Comparison of ENCODE assay signal across 7 mouse cellular contexts in the genomic region with DNA sequence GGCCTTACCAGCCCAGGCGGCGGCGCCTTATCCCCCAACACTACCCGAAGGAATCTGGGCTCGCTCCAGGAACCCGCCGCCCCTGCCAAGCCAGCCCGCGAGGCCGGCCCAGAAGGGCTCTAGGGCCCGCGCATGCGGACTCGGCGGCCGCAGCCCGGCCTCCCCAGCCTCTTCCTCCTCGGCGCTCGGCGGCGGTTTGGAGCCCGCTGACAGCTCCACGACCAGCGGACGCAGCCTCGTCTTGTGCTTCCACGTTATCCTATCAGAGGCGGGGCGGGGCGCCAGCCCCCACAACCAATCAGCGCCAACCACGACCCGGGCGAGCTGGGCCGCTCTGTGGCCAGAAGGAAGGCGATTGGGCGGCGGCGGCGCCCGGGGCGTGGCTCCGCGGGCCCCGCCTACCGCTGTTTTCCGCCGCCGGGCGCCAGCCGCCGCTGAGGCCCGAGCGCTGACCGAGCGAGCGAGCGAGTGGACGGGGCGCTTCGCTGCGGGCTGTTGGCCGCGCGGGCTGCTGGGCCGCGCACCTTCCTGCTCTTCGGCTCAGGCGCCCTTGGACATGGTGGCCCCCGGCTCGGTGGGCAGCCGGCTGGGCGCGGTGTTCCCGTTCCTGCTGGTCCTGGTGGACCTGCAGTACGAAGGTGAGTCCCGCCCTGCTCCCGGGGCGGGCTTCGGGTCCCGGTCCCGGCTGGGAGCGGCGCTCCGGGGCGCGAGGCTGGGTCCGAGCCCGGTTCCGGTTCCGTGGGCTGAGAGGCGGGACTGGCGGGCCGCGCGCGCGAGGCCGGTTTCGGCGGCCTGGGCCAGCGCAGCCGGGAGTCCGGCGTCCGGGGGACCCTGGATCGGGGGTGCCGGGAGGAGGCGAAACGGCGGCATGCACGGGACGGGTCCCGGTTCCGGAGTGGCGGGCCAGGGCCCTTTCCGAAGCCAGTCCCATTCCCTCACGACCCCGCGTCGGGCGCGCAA. TPM values are rescaled to one million over a fixed set of nuclear protein-coding genes. Genes with fewer than 3 reads are reported as not detected.
A peak's percentile ranks its signal among the peaks of the same experiment; 100 is the strongest.
DNase-seq lines count a peak whose midpoint lies in the region; ATAC-seq lines count a peak whose summit lies in the region.

Gene Dnajc3, plus strand, starts transcription at position 444 of the 960 bp plus-strand sequence.

- H3K36me3 ChIP-seq in embryonic facial prominence, embryonic 12.5 days = no peaks in the 10 kb centered on the region
- no peaks in the 10 kb centered on the region for H3K36me3 ChIP-seq in limb, embryonic 11.5 days (ENCODE audit: control insufficient read depth, insufficient read depth, low read length)
- no peaks in the 10 kb centered on the region for H3K36me3 ChIP-seq in midbrain, embryonic 14.5 days (ENCODE audit: control insufficient read depth, insufficient read depth, low read length)

- ATAC-seq in embryonic facial prominence, embryonic 12.5 days (ENCODE audit: insufficient number of reproducible peaks, insufficient read depth, low FRiP score, low TSS enrichment) = peak; percentile 99
- ATAC-seq in limb, embryonic 11.5 days (ENCODE audit: insufficient number of reproducible peaks, low FRiP score, low TSS enrichment, low read depth) = peak; percentile 100
- ATAC-seq in midbrain, embryonic 14.5 days (ENCODE audit: low FRiP score, low TSS enrichment) = peak; percentile 100

- DNase-seq in adrenal gland, postnatal 25 days = peak; percentile 100
- DNase-seq in heart, adult 11 months = peak; percentile 100
- peak; percentile 99 for DNase-seq in kidney, adult 18-20 months
- peak; percentile 99 for DNase-seq in limb, embryonic 11.5 days (ENCODE audit: low spot score)
- peak; percentile 99 for DNase-seq in midbrain, embryonic 14.5 days
- peak; percentile 98 to 99 for DNase-seq in spleen, adult 18-20 months

- H3K4me3 ChIP-seq in embryonic facial prominence, embryonic 12.5 days = peak within 1 kb of the TSS; percentile 92
- peak within 1 kb of the TSS; percentile 92 for H3K4me3 ChIP-seq in limb, embryonic 11.5 days (ENCODE audit: low read depth, low read length)
- peak within 1 kb of the TSS; percentile 99 for H3K4me3 ChIP-seq in midbrain, embryonic 14.5 days (replicated peaks; ENCODE audit: low read depth, low read length)

- peak within 1 kb of the TSS; percentile 85 for H3K27ac ChIP-seq in embryonic facial prominence, embryonic 12.5 days
- H3K27ac ChIP-seq in limb, embryonic 11.5 days (replicated peaks; ENCODE audit: low read depth, low read length) = peak within 1 kb of the TSS; percentile 83; the same call in 1 of the 2 replicates
- H3K27ac ChIP-seq in midbrain, embryonic 14.5 days (replicated peaks; ENCODE audit: low read depth, low read length) = peak within 1 kb of the TSS; percentile 84

- 0 out of 2 replicates have a peak, but pooled peaks cover 3% of the 10 kb centered on the region for H3K27me3 ChIP-seq in embryonic facial prominence, embryonic 12.5 days
- H3K27me3 ChIP-seq in limb, embryonic 11.5 days (ENCODE audit: control insufficient read depth, insufficient read depth, low read length) = no peaks in the 10 kb centered on the region
- no peaks in the 10 kb centered on the region for H3K27me3 ChIP-seq in midbrain, embryonic 14.5 days (ENCODE audit: control insufficient read depth, insufficient read depth, low read length)

- under 1% methylated on average over 124 of the region's 124 CpGs for WGBS in embryonic facial prominence, embryonic 12.5 days
- under 1% methylated on average over 106 of the region's 124 CpGs for WGBS in limb, embryonic 11.5 days
- under 1% methylated on average over 123 of the region's 124 CpGs for WGBS in midbrain, embryonic 14.5 days

- H3K9me3 ChIP-seq in embryonic facial prominence, embryonic 12.5 days = no peaks in the 10 kb centered on the region
- no peaks in the 10 kb centered on the region for H3K9me3 ChIP-seq in limb, embryonic 11.5 days (ENCODE audit: control insufficient read depth, low read length)
- no peaks in the 10 kb centered on the region for H3K9me3 ChIP-seq in midbrain, embryonic 14.5 days (ENCODE audit: control insufficient read depth, low read length)

- peak within 1 kb of the TSS; percentile 97 for H3K9ac ChIP-seq in embryonic facial prominence, embryonic 12.5 days
- peak within 1 kb of the TSS; percentile 95 for H3K9ac ChIP-seq in limb, embryonic 11.5 days (ENCODE audit: low read length)
- peak within 1 kb of the TSS; percentile 97 for H3K9ac ChIP-seq in midbrain, embryonic 14.5 days (replicated peaks; ENCODE audit: low read length)

- peak within 1 kb of the TSS; percentile 68 for H3K4me2 ChIP-seq in embryonic facial prominence, embryonic 12.5 days (replicated peaks)
- H3K4me2 ChIP-seq in limb, embryonic 11.5 days (ENCODE audit: low read depth, severe bottlenecking) = peak within 1 kb of the TSS; percentile 70
- H3K4me2 ChIP-seq in midbrain, embryonic 14.5 days (ENCODE audit: low read length) = peak within 1 kb of the TSS; percentile 73

- H3K4me1 ChIP-seq in embryonic facial prominence, embryonic 12.5 days = peaks cover 26% of the 10 kb centered on the region
- peaks cover 9% of the 10 kb centered on the region for H3K4me1 ChIP-seq in limb, embryonic 11.5 days (ENCODE audit: control insufficient read depth, insufficient read depth, low read length)
- peaks cover 16% of the 10 kb centered on the region for H3K4me1 ChIP-seq in midbrain, embryonic 14.5 days (ENCODE audit: control insufficient read depth, insufficient read depth, low read length)

RNA-seq across cellular contexts. Expression of gene Dnajc3, which starts in this region (rescaled TPM):
- total RNA-seq in adrenal gland, postnatal 25 days (2021) = 58.1 and 60.6 TPM in 2 replicates
- polyA plus RNA-seq in embryonic facial prominence, embryonic 12.5 days (2016; fragmentation: Nextera tagmentation; extraction: Ambion mirVana) = 30.2 and 30.9 TPM in 2 replicates
- polyA plus RNA-seq in limb, embryonic 11.5 days (2014; fragmentation: Nextera tagmentation; extraction: Ambion mirVana) = 34.1 and 35.3 TPM in 2 replicates
- polyA plus RNA-seq in midbrain, embryonic 14.5 days (2014; fragmentation: Nextera tagmentation; extraction: Ambion mirVana) = 17.7 and 21.9 TPM in 2 replicates

Comparison
In these comparisons a context has a peak if more than half of its experiments do, and no peak if none do; other contexts are left out.
1. Peak in every context shown above with its lines: DNase-seq, ATAC-seq, H3K4me3 ChIP-seq and H3K27ac ChIP-seq.